8 mouse cellular contexts compared by ENCODE assay signal in the genomic region with DNA sequence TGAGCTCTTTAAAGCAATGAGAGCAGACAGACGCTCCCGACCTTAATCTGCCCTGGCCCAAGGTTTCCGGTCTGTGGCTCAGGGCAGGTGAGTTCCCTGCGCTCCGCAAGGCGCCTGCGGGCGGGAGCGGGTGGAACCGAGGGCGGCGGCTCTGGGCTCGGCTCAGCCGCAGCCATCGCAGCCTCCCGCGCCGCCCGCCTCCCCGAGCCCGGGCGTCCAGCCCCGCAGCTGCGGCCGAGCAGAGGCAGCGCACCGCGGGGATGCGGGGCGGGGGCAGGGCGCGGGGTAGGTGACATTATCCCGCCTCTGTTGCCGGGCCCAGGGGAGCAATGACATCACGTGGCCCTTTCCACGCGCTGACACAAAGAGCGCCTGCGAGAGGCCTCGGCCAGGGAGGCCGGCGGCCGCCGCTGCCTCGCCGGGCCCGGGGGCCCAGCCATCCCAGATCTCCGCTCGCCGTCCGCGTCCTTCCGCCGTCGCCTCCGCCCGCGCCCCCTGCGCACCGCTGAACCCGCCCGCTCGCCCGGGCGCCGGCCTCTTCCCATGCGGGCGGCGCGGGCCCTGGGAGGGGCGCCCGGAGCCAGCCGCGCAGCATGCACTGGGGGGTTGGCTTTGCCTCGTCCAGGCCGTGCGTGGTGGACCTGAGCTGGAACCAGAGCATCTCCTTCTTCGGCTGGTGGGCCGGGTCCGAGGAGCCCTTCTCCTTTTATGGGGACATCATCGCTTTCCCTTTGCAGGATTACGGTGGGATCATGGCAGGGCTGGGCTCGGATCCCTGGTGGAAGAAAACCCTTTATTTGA. TPM values are rescaled to one million over a fixed set of nuclear protein-coding genes. Genes with fewer than 3 reads are reported as not detected.
A peak's percentile ranks its signal among the peaks of the same experiment; 100 is the strongest.
DNase-seq lines count a peak whose midpoint lies in the region; ATAC-seq lines count a peak whose summit lies in the region.

A gene (plus strand): TSS at position 359 of the 801 bp plus-strand sequence.

- 0 out of 2 replicates have a peak, but pooled peaks cover 2% of the 10 kb centered on the region for H3K36me3 ChIP-seq in intestine, embryonic 14.5 days (ENCODE audit: control insufficient read depth, insufficient read depth, low read length)

- peak within 1 kb of the TSS; percentile 89 for H3K27ac ChIP-seq in intestine, embryonic 14.5 days (ENCODE audit: low read depth)

- intact Hi-C loops in gastrocnemius, postnatal 36 days (cut with DNase I): no loop called here
- intact Hi-C loops in left cerebral cortex, postnatal 14 days (cut with DNase I): loop anchor here (5.0 kb wide), 1 partner anchor 54 kb away; a partner anchor contains a TSS

- no peaks in the 10 kb centered on the region for H3K27me3 ChIP-seq in intestine, embryonic 14.5 days (replicated peaks; ENCODE audit: control insufficient read depth, insufficient read depth, low read length)

- peak within 1 kb of the TSS; percentile 78 for H3K4me2 ChIP-seq in intestine, embryonic 14.5 days (ENCODE audit: low read length)

- H3K9ac ChIP-seq in intestine, embryonic 14.5 days (ENCODE audit: low read length): peak within 1 kb of the TSS; percentile 87

- no peaks in the 10 kb centered on the region for H3K9me3 ChIP-seq in intestine, embryonic 14.5 days (ENCODE audit: control insufficient read depth, low read length)

- ATAC-seq in CD4-positive, CD25-positive, alpha-beta regulatory T cell, adult 4 months: no peak
- peak; percentile 91 for ATAC-seq in intestine, embryonic 14.5 days (replicated peaks; ENCODE audit: low FRiP score, low TSS enrichment, low read depth)

- peak; percentile 4 for DNase-seq in CD4-positive, CD25-positive, alpha-beta regulatory T cell, adult 2 months (ENCODE audit: low read depth, low spot score)
- DNase-seq in embryo, embryonic 11 days: peak; percentile 81
- DNase-seq in gastrocnemius, postnatal 36 days: peak; percentile 5 to 24
- DNase-seq in intestine, embryonic 14.5 days (ENCODE audit: low spot score): peak; percentile 88
- DNase-seq in left cerebral cortex, postnatal 14 days (ENCODE audit: low spot score in 2 of 2): peak; percentile 33 to 51
- DNase-seq in mesoderm, embryonic 11.5 days (ENCODE audit: low read depth, low spot score): peak; percentile 70
- DNase-seq in right cerebral cortex, postnatal 4 days: peak; percentile 62

- under 1% methylated on average over 71 of the region's 83 CpGs for WGBS in intestine, embryonic 14.5 days

- H3K4me3 ChIP-seq in intestine, embryonic 14.5 days (ENCODE audit: low read depth, low read length): peak within 1 kb of the TSS; percentile 78

- H3K4me1 ChIP-seq in intestine, embryonic 14.5 days (replicated peaks; ENCODE audit: control insufficient read depth, insufficient read depth, low read length): no peaks in the 10 kb centered on the region; the same call in 1 of the 2 replicates

RNA-seq across cellular contexts. Expression of the gene that starts here (rescaled TPM):
- polyA plus RNA-seq in CD4-positive, CD25-positive, alpha-beta regulatory T cell, adult 4 months (2017; shearing (Covaris generic)): not detected
- under 1 TPM; 0.54 to 0.81 TPM for total RNA-seq in gastrocnemius, postnatal 36 days (2021)
- polyA plus RNA-seq in intestine, embryonic 14.5 days (2014; fragmentation: Nextera tagmentation; extraction: Ambion mirVana): 9.2 TPM in 2 replicates
- 10 to 100 TPM; 86.9 to 91.7 TPM for total RNA-seq in left cerebral cortex, postnatal 14 days (2021)

Comparison
In these comparisons a context has a peak if more than half of its experiments do, and no peak if none do; other contexts are left out.
1. RNA of the gene that starts here (total RNA-seq): 86.9 to 91.7 TPM in left cerebral cortex, postnatal 14 days; 0.54 to 0.81 TPM in gastrocnemius, postnatal 36 days; every median in the first group is over 10 times any median in the second.
2. RNA of the gene that starts here (polyA plus RNA-seq): 9.2 TPM in intestine, embryonic 14.5 days; not detected in CD4-positive, CD25-positive, alpha-beta regulatory T cell, adult 4 months; every median in the first group is over 10 times any median in the second.
3. Peak in DNase-seq in gastrocnemius, postnatal 36 days; RNA of the gene not detected or under 1 TPM.
4. DNase-seq: peak in every context shown above with its lines; median percentile 88 in intestine, embryonic 14.5 days; 81 in embryo, embryonic 11 days; 70 in mesoderm, embryonic 11.5 days; 62 in right cerebral cortex, postnatal 4 days; 42 in left cerebral cortex, postnatal 14 days; 14 in gastrocnemius, postnatal 36 days; 4 in CD4-positive, CD25-positive, alpha-beta regulatory T cell, adult 2 months.